8 mouse cellular contexts compared by ENCODE assay signal in the genomic region with DNA sequence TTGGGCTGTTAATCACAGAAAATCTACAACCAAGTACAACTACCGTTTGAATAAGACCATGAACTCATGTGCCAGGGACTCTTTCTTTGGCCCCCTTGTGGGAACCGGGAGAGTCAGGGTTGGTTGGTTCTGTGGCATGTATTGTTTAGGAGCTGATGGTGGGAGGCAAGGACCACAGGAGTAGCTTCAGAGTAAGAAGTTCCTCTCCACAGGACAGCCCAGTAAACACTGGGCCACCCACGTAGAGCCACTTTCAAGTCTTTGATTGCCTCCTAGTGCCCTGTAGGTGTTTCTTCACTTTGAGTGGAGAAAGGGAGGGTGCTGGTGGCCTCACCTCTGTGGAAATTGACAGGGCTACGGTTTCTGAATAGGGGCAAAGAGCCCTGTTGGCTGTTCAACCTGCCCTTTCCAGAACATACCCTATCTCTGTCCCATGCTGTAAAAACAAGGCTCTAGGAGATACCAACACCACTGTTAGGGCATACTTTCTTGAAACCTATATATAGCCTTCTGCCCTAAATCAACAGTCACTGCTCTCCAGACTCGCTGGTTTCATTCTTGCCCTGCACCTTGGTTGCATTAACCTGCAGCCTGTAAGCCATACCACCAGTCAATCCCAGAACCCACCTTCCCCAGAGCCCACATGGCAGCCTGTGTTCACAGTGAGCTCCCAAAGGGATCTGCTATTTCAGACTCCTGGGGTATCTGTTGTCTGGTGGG. TPM values are rescaled to one million over a fixed set of nuclear protein-coding genes. Genes with fewer than 3 reads are reported as not detected.
DNase-seq lines count a peak whose midpoint lies in the region; ATAC-seq and TF ChIP-seq lines count a peak whose summit lies in the region.
"Had no signal": no experiment of that assay in that cellular context is flagged by ENCODE, and none has a peak within 500 bp of the region (broad histone marks: within the 10 kb centered on the region; RNA-seq: fewer than 3 reads in every experiment).

No protein-coding gene starts in this region.

- no peak for TF ChIP-seq POLR2A in testis, adult 2 months (IDR thresholded peaks at IDR 0.05; ENCODE audit: control insufficient read depth, low read depth, low read length)

- WGBS in hindbrain, embryonic 11.5 days = 31% methylated on average over 5 of the region's 5 CpGs
- WGBS in hindbrain, embryonic 14.5 days = 29% methylated on average over 5 of the region's 5 CpGs
- WGBS in embryonic facial prominence, embryonic 15.5 days = 31% methylated on average over 5 of the region's 5 CpGs

- no peaks in the 10 kb centered on the region for H3K27me3 ChIP-seq in hindbrain, embryonic 11.5 days (ENCODE audit: control insufficient read depth, insufficient read depth, low read length)
- H3K27me3 ChIP-seq in hindbrain, embryonic 14.5 days (ENCODE audit: control insufficient read depth, insufficient read depth, low read length) = no peaks in the 10 kb centered on the region
- H3K27me3 ChIP-seq in testis, adult 2 months (ENCODE audit: control insufficient read depth, insufficient read depth, low read length) = no peaks in the 10 kb centered on the region
- H3K27me3 ChIP-seq in embryonic facial prominence, embryonic 15.5 days = no peaks in the 10 kb centered on the region; the same call in 1 of the 2 replicates
- H3K27me3 ChIP-seq: hindbrain, embryonic 13.5 days had no signal

- H3K36me3 ChIP-seq in hindbrain, embryonic 11.5 days (ENCODE audit: control insufficient read depth, insufficient read depth, low read length) = 0 out of 2 replicates have a peak, but pooled peaks cover 4% of the 10 kb centered on the region
- H3K36me3 ChIP-seq in hindbrain, embryonic 14.5 days (replicated peaks; ENCODE audit: control insufficient read depth, insufficient read depth) = peaks cover 41% of the 10 kb centered on the region
- no peaks in the 10 kb centered on the region; the same call in 1 of the 2 replicates for H3K36me3 ChIP-seq in testis, adult 2 months (ENCODE audit: control insufficient read depth, insufficient read depth, low read length)
- peaks cover 29% of the 10 kb centered on the region for H3K36me3 ChIP-seq in embryonic facial prominence, embryonic 15.5 days

- H3K9me3 ChIP-seq in hindbrain, embryonic 11.5 days (ENCODE audit: control insufficient read depth, low read length) = no peaks in the 10 kb centered on the region
- H3K9me3 ChIP-seq in hindbrain, embryonic 14.5 days (ENCODE audit: control insufficient read depth, low read length) = no peaks in the 10 kb centered on the region
- H3K9me3 ChIP-seq in embryonic facial prominence, embryonic 15.5 days (replicated peaks) = no peaks in the 10 kb centered on the region
- H3K9me3 ChIP-seq: hindbrain, embryonic 13.5 days had no signal

- H3K4me1 ChIP-seq in hindbrain, embryonic 11.5 days (replicated peaks; ENCODE audit: control insufficient read depth, insufficient read depth, low read length) = no peaks in the 10 kb centered on the region
- H3K4me1 ChIP-seq in hindbrain, embryonic 14.5 days (replicated peaks; ENCODE audit: control insufficient read depth, insufficient read depth, low read length) = no peaks in the 10 kb centered on the region
- H3K4me1 ChIP-seq in testis, adult 2 months (ENCODE audit: control insufficient read depth, insufficient read depth, low read length) = no peaks in the 10 kb centered on the region; the same call in 1 of the 2 replicates
- H3K4me1 ChIP-seq in embryonic facial prominence, embryonic 15.5 days = peaks cover 12% of the 10 kb centered on the region; the same call in 1 of the 2 replicates
- H3K4me1 ChIP-seq: hindbrain, embryonic 13.5 days had no signal

- peak; percentile 18 for DNase-seq in hindbrain, embryonic 11.5 days (ENCODE audit: low spot score)
- DNase-seq in hindbrain, embryonic 14.5 days (ENCODE audit: low spot score) = no peak
- DNase-seq in testis, postnatal 14 days (ENCODE audit: low spot score) = no peak
- DNase-seq in thymus, adult 18-20 months = no peak
- DNase-seq in thymus, postnatal 36 days = no peak

- no peak overlapping the region for H3K27ac ChIP-seq in hindbrain, embryonic 11.5 days (ENCODE audit: low read depth, low read length)
- no peak overlapping the region for H3K27ac ChIP-seq in hindbrain, embryonic 14.5 days
- peak overlapping the region; percentile 70 for H3K27ac ChIP-seq in testis, adult 2 months (ENCODE audit: control insufficient read depth, insufficient read depth, low read depth, low read length)
- H3K27ac ChIP-seq in embryonic facial prominence, embryonic 15.5 days (replicated peaks) = 0 out of 2 replicates have a peak overlapping the region, but pooled peaks have one; percentile 22
- H3K27ac ChIP-seq: hindbrain, embryonic 13.5 days had no signal

- H3K4me3 ChIP-seq in hindbrain, embryonic 11.5 days (ENCODE audit: low read depth, low read length) = no peak overlapping the region
- H3K4me3 ChIP-seq in hindbrain, embryonic 14.5 days (replicated peaks; ENCODE audit: low read length) = no peak overlapping the region
- H3K4me3 ChIP-seq in testis, adult 2 months (ENCODE audit: control insufficient read depth, low read depth, low read length) = no peak overlapping the region
- no peak overlapping the region for H3K4me3 ChIP-seq in embryonic facial prominence, embryonic 15.5 days (replicated peaks)
- H3K4me3 ChIP-seq: hindbrain, embryonic 13.5 days had no signal

- ATAC-seq in hindbrain, embryonic 11.5 days (ENCODE audit: low FRiP score) = no peak
- no peak for ATAC-seq in hindbrain, embryonic 14.5 days (ENCODE audit: low FRiP score)
- ATAC-seq in embryonic facial prominence, embryonic 15.5 days (ENCODE audit: insufficient number of reproducible peaks, low FRiP score, low TSS enrichment, low read depth) = no peak

- no peak overlapping the region for H3K4me2 ChIP-seq in hindbrain, embryonic 11.5 days (replicated peaks; ENCODE audit: low read depth, low read length)
- H3K4me2 ChIP-seq in hindbrain, embryonic 14.5 days (replicated peaks) = no peak overlapping the region
- H3K4me2 ChIP-seq in embryonic facial prominence, embryonic 15.5 days (replicated peaks) = no peak overlapping the region
- H3K4me2 ChIP-seq: hindbrain, embryonic 13.5 days had no signal

- no peak overlapping the region for H3K9ac ChIP-seq in hindbrain, embryonic 11.5 days (ENCODE audit: low read depth, low read length)
- H3K9ac ChIP-seq in hindbrain, embryonic 14.5 days = no peak overlapping the region
- no peak overlapping the region for H3K9ac ChIP-seq in embryonic facial prominence, embryonic 15.5 days
- H3K9ac ChIP-seq: hindbrain, embryonic 13.5 days had no signal

- no peak for TF ChIP-seq CTCF in testis, adult 2 months (IDR thresholded peaks at IDR 0.05; ENCODE audit: control insufficient read depth, insufficient read depth, insufficient replicate concordance, low read depth, low read length)

RNA-seq across cellular contexts. Expression of a gene that starts 35.4 kb away (rescaled TPM):
- 82.7 and 97.2 TPM in 2 replicates for polyA plus RNA-seq in hindbrain, embryonic 11.5 days (2014; fragmentation: Nextera tagmentation; extraction: Ambion mirVana)
- polyA plus RNA-seq in hindbrain, embryonic 14.5 days (2014; fragmentation: Nextera tagmentation; extraction: Ambion mirVana) = 88.4 and 98.8 TPM in 2 replicates
- polyA plus RNA-seq in testis, adult 2 months (2012; rRNA removed) = 12.9 and 13.0 TPM in 2 replicates
- 54.0 and 55.6 TPM in 2 replicates for polyA plus RNA-seq in embryonic facial prominence, embryonic 15.5 days (2015; fragmentation: Nextera tagmentation; extraction: Ambion mirVana)

RNA-seq across cellular contexts. Expression of a gene that starts 39.3 kb away (rescaled TPM):
- polyA plus RNA-seq in hindbrain, embryonic 11.5 days (2014; fragmentation: Nextera tagmentation; extraction: Ambion mirVana) = 62.7 and 70.1 TPM in 2 replicates
- polyA plus RNA-seq in hindbrain, embryonic 14.5 days (2014; fragmentation: Nextera tagmentation; extraction: Ambion mirVana) = 45.5 and 50.4 TPM in 2 replicates
- 4.3 and 4.8 TPM in 2 replicates for polyA plus RNA-seq in testis, adult 2 months (2012; rRNA removed)
- polyA plus RNA-seq in embryonic facial prominence, embryonic 15.5 days (2015; fragmentation: Nextera tagmentation; extraction: Ambion mirVana) = 64.5 and 65.2 TPM in 2 replicates

Comparison
In these comparisons a context has a peak if more than half of its experiments do, and no peak if none do; other contexts are left out.
1. H3K27ac ChIP-seq: peak in testis, adult 2 months (single experiment) and embryonic facial prominence, embryonic 15.5 days (single experiment); none in hindbrain, embryonic 11.5 days (single experiment) and hindbrain, embryonic 14.5 days (single experiment).